Mouse (Mus musculus): ENCODE results near the gene Fbxl17. TPM values are rescaled to one million over a fixed set of nuclear protein-coding genes. Genes with fewer than 3 reads are reported as not detected.

Fbxl17 gene
- total and polyA plus RNA-seq, 3 experiments, result 7.8 to 25.9 (median 25.5) TPM

- Histone ChIP-seq H3K79me2 (replicated peaks; ENCODE audit: control insufficient read depth, insufficient read depth, low read length) (no peaks in the 10 kb centered on the region), H3K4me3 (no peak overlapping the region), H3K4me1 (ENCODE audit: control insufficient read depth, insufficient read depth, low read length) (no peaks in the 10 kb centered on the region), H3K9ac (ENCODE audit: low read depth, low read length) (no peak overlapping the region), H3K27ac (no peak overlapping the region), H3K27me3 (ENCODE audit: control insufficient read depth, insufficient read depth, low read length) (no peaks in the 10 kb centered on the region), H3K36me3 (ENCODE audit: control insufficient read depth, insufficient read depth, low read length) (no peaks in the 10 kb centered on the region)
- intact Hi-C loops (cut with DNase I), result no loop called here
- WGBS, result 82% methylated on average over 3 of the region's 3 CpGs
- no peak for DNase-seq
- TF ChIP-seq CTCF (IDR thresholded peaks at IDR 0.05) (no peak), POLR2A (IDR thresholded peaks at IDR 0.05; ENCODE audit: insufficient read depth, low read depth, low read length) (no peak), EP300 (IDR thresholded peaks at IDR 0.05; ENCODE audit: insufficient read depth, low read depth, low read length) (no peak)
These were observed 482.1 kb downstream of the Fbxl17 start for GRCm38 (mm10) chr17:63017605-63018167.

GRCm38 (mm10) chr17:63012571-63012923 is 487.3 kb downstream of the Fbxl17 start:
- Histone ChIP-seq H3K4me1 (ENCODE audit: control insufficient read depth, insufficient read depth, low read length) (peaks cover 3% of the 10 kb centered on the region), H3K79me2 (replicated peaks; ENCODE audit: control insufficient read depth, insufficient read depth, low read length) (no peaks in the 10 kb centered on the region), H3K4me3 (no peak overlapping the region), H3K9ac (ENCODE audit: low read depth, low read length) (no peak overlapping the region), H3K36me3 (ENCODE audit: control insufficient read depth, insufficient read depth, low read length) (no peaks in the 10 kb centered on the region), H3K27ac (peak overlapping the region; percentile 32), H3K27me3 (ENCODE audit: control insufficient read depth, insufficient read depth, low read length) (no peaks in the 10 kb centered on the region)
- DNase-seq, result no peak
- TF ChIP-seq POLR2A (IDR thresholded peaks at IDR 0.05; ENCODE audit: insufficient read depth, low read depth, low read length), result no peak
- TF ChIP-seq EP300 (IDR thresholded peaks at IDR 0.05; ENCODE audit: insufficient read depth, low read depth, low read length), result no peak
- TF ChIP-seq CTCF (IDR thresholded peaks at IDR 0.05), result no peak
- WGBS, result 44% methylated on average over 3 of the region's 3 CpGs
- intact Hi-C loops (cut with DNase I), result no loop called here

- Histone ChIP-seq H3K36me3 (ENCODE audit: control insufficient read depth, insufficient read depth, low read length) (no peaks in the 10 kb centered on the region), H3K4me1 (ENCODE audit: control insufficient read depth, insufficient read depth, low read length) (peaks cover 3% of the 10 kb centered on the region), H3K27me3 (ENCODE audit: control insufficient read depth, insufficient read depth, low read length) (no peaks in the 10 kb centered on the region), H3K4me3 (no peak overlapping the region), H3K9ac (ENCODE audit: low read depth, low read length) (no peak overlapping the region), H3K27ac (peak overlapping the region; percentile 32), H3K79me2 (replicated peaks; ENCODE audit: control insufficient read depth, insufficient read depth, low read length) (no peaks in the 10 kb centered on the region)
- TF ChIP-seq POLR2A (IDR thresholded peaks at IDR 0.05; ENCODE audit: insufficient read depth, low read depth, low read length) (no peak), EP300 (IDR thresholded peaks at IDR 0.05; ENCODE audit: insufficient read depth, low read depth, low read length) (peak; percentile 82)
- 68% methylated on average over 13 of the region's 13 CpGs for whole genome bisulfite sequencing
- intact Hi-C loops (cut with DNase I), result no loop called here
- peak; percentile 39 to 66 for DNase-seq
These were observed 487.8 kb downstream of the Fbxl17 start for GRCm38 (mm10) chr17:63011893-63012570.

GRCm38 (mm10) chr17:63010830-63011229 is 489.0 kb downstream of the Fbxl17 start:
- 95% methylated on average over 10 of the region's 10 CpGs for WGBS
- no peaks in the 10 kb centered on the region for H3K36me3 ChIP-seq (ENCODE audit: control insufficient read depth, insufficient read depth, low read length)
- intact Hi-C loops (cut with DNase I), result no loop called here

GRCm38 (mm10) chr17:63008788-63009187 is 491.0 kb downstream of the Fbxl17 start:
- intact Hi-C loops (cut with DNase I), result no loop called here
- Histone ChIP-seq H3K79me2 (replicated peaks; ENCODE audit: control insufficient read depth, insufficient read depth, low read length) (no peaks in the 10 kb centered on the region), H3K4me3 (no peak overlapping the region), H3K4me1 (ENCODE audit: control insufficient read depth, insufficient read depth, low read length) (peaks cover 3% of the 10 kb centered on the region), H3K9ac (ENCODE audit: low read depth, low read length) (no peak overlapping the region), H3K27ac (no peak overlapping the region), H3K36me3 (ENCODE audit: control insufficient read depth, insufficient read depth, low read length) (no peaks in the 10 kb centered on the region), H3K27me3 (ENCODE audit: control insufficient read depth, insufficient read depth, low read length) (no peaks in the 10 kb centered on the region)
- DNase-seq, result no peak
- TF ChIP-seq POLR2A (IDR thresholded peaks at IDR 0.05; ENCODE audit: insufficient read depth, low read depth, low read length), result no peak
- TF ChIP-seq CTCF (IDR thresholded peaks at IDR 0.05), result no peak
- TF ChIP-seq EP300 (IDR thresholded peaks at IDR 0.05; ENCODE audit: insufficient read depth, low read depth, low read length), result no peak
- 84% methylated on average over 4 of the region's 4 CpGs for WGBS

More at GRCm38 (mm10) chr17:63010830-63011229, 489.0 kb downstream of the Fbxl17 start:
- TF ChIP-seq EP300 (IDR thresholded peaks at IDR 0.05; ENCODE audit: insufficient read depth, low read depth, low read length) (no peak), CTCF (IDR thresholded peaks at IDR 0.05) (no peak), POLR2A (IDR thresholded peaks at IDR 0.05; ENCODE audit: insufficient read depth, low read depth, low read length) (no peak)
- H3K27ac ChIP-seq, result no peak overlapping the region
- no peaks in the 10 kb centered on the region for H3K27me3 ChIP-seq (ENCODE audit: control insufficient read depth, insufficient read depth, low read length)
- no peak for DNase-seq
- no peaks in the 10 kb centered on the region for H3K79me2 ChIP-seq (replicated peaks; ENCODE audit: control insufficient read depth, insufficient read depth, low read length)
- no peak overlapping the region for H3K4me3 ChIP-seq
- H3K4me1 ChIP-seq (ENCODE audit: control insufficient read depth, insufficient read depth, low read length), result peaks cover 3% of the 10 kb centered on the region
- no peak overlapping the region for H3K9ac ChIP-seq (ENCODE audit: low read depth, low read length)

GRCm38 (mm10) chr17:63008277-63008676 is 491.5 kb downstream of the Fbxl17 start:
- no peak overlapping the region for H3K9ac ChIP-seq (ENCODE audit: low read depth, low read length)
- H3K4me1 ChIP-seq (ENCODE audit: control insufficient read depth, insufficient read depth, low read length), result peaks cover 3% of the 10 kb centered on the region
- H3K27ac ChIP-seq, result no peak overlapping the region
- TF ChIP-seq POLR2A (IDR thresholded peaks at IDR 0.05; ENCODE audit: insufficient read depth, low read depth, low read length) (no peak), CTCF (IDR thresholded peaks at IDR 0.05) (no peak)
- H3K27me3 ChIP-seq (ENCODE audit: control insufficient read depth, insufficient read depth, low read length), result no peaks in the 10 kb centered on the region
- no peaks in the 10 kb centered on the region for H3K79me2 ChIP-seq (replicated peaks; ENCODE audit: control insufficient read depth, insufficient read depth, low read length)
- no peak for DNase-seq
- intact Hi-C loops (cut with DNase I), result no loop called here
- H3K36me3 ChIP-seq (ENCODE audit: control insufficient read depth, insufficient read depth, low read length), result no peaks in the 10 kb centered on the region
- 69% methylated on average over 5 of the region's 5 CpGs for WGBS
- no peak overlapping the region for H3K4me3 ChIP-seq
